Mouse (Mus musculus): ENCODE data around the gene Ranbp17. TPM values are rescaled to one million over a fixed set of nuclear protein-coding genes. Genes with fewer than 3 reads are reported as not detected.
A peak's percentile ranks its signal among the peaks of the same experiment; 100 is the strongest.
"Not testable (repeated sequence)": the region's sequence is repeated elsewhere in the genome, so short reads cannot be mapped to it uniquely, and the experiment has no call there.

Ranbp17 gene
- polyA plus RNA-seq, 1 experiment: not detected

GRCm38 (mm10) chr11:33529576-33529975 lies 16.0 kb upstream of the Ranbp17 start:
- Histone ChIP-seq H3K4me1 (ENCODE audit: control insufficient read depth, insufficient read depth, low read length) (no peaks in the 10 kb centered on the region), H3K4me3 (ENCODE audit: insufficient read depth, low read length) (no peak overlapping the region), H3K27ac (ENCODE audit: insufficient read depth, low read depth, low read length) (no peak overlapping the region)
- TF ChIP-seq POLR2A (IDR thresholded peaks at IDR 0.05; ENCODE audit: borderline replicate concordance, low read depth, low read length) (no peak), CTCF (IDR thresholded peaks at IDR 0.05; ENCODE audit: low read depth, low read length) (no peak)

GRCm38 (mm10) chr11:33512854-33513375 lies 631 bp downstream of the Ranbp17 start:
- Histone ChIP-seq H3K27ac (ENCODE audit: insufficient read depth, low read depth, low read length) (no peak overlapping the region), H3K4me1 (ENCODE audit: control insufficient read depth, insufficient read depth, low read length) (no peaks in the 10 kb centered on the region), H3K4me3 (ENCODE audit: insufficient read depth, low read length) (peak overlapping the region; percentile 53)
- no peak for TF ChIP-seq CTCF (IDR thresholded peaks at IDR 0.05; ENCODE audit: low read depth, low read length)
- no peak for TF ChIP-seq POLR2A (IDR thresholded peaks at IDR 0.05; ENCODE audit: borderline replicate concordance, low read depth, low read length)

GRCm38 (mm10) chr11:33509401-33509800 lies 4.1 kb downstream of the Ranbp17 start:
- no peaks in the 10 kb centered on the region for H3K4me1 ChIP-seq (ENCODE audit: control insufficient read depth, insufficient read depth, low read length)
- H3K4me3 ChIP-seq (ENCODE audit: insufficient read depth, low read length): no peak overlapping the region
- TF ChIP-seq POLR2A (IDR thresholded peaks at IDR 0.05; ENCODE audit: borderline replicate concordance, low read depth, low read length) (no peak), CTCF (IDR thresholded peaks at IDR 0.05; ENCODE audit: low read depth, low read length) (no peak)
- H3K27ac ChIP-seq (ENCODE audit: insufficient read depth, low read depth, low read length): no peak overlapping the region

- no peak overlapping the region for H3K27ac ChIP-seq (ENCODE audit: insufficient read depth, low read depth, low read length)
- no peak overlapping the region for H3K4me3 ChIP-seq (ENCODE audit: insufficient read depth, low read length)
- TF ChIP-seq CTCF (IDR thresholded peaks at IDR 0.05; ENCODE audit: low read depth, low read length): no peak
- TF ChIP-seq POLR2A (IDR thresholded peaks at IDR 0.05; ENCODE audit: borderline replicate concordance, low read depth, low read length): no peak
- H3K4me1 ChIP-seq (ENCODE audit: control insufficient read depth, insufficient read depth, low read length): no peaks in the 10 kb centered on the region
Measured at GRCm38 (mm10) chr11:33485746-33486145, 27.8 kb downstream of the Ranbp17 start.

- no peaks in the 10 kb centered on the region for H3K4me1 ChIP-seq (ENCODE audit: control insufficient read depth, insufficient read depth, low read length)
- H3K4me3 ChIP-seq (ENCODE audit: insufficient read depth, low read length): no peak overlapping the region
- no peak overlapping the region for H3K27ac ChIP-seq (ENCODE audit: insufficient read depth, low read depth, low read length)
- TF ChIP-seq CTCF (IDR thresholded peaks at IDR 0.05; ENCODE audit: low read depth, low read length) (no peak), POLR2A (IDR thresholded peaks at IDR 0.05; ENCODE audit: borderline replicate concordance, low read depth, low read length) (no peak)
Measured at GRCm38 (mm10) chr11:33480410-33480809, 33.1 kb downstream of the Ranbp17 start.

- TF ChIP-seq POLR2A (IDR thresholded peaks at IDR 0.05; ENCODE audit: borderline replicate concordance, low read depth, low read length) (no peak), CTCF (IDR thresholded peaks at IDR 0.05; ENCODE audit: low read depth, low read length) (no peak)
- Histone ChIP-seq H3K4me3 (ENCODE audit: insufficient read depth, low read length) (no peak overlapping the region), H3K27ac (ENCODE audit: insufficient read depth, low read depth, low read length) (no peak overlapping the region)
Measured at GRCm38 (mm10) chr11:33479209-33479608, 34.3 kb downstream of the Ranbp17 start.

GRCm38 (mm10) chr11:33476634-33477033 lies 36.9 kb downstream of the Ranbp17 start:
- H3K4me1 ChIP-seq (ENCODE audit: control insufficient read depth, insufficient read depth, low read length): no peaks in the 10 kb centered on the region
- no peak overlapping the region for H3K4me3 ChIP-seq (ENCODE audit: insufficient read depth, low read length)
- no peak for TF ChIP-seq POLR2A (IDR thresholded peaks at IDR 0.05; ENCODE audit: borderline replicate concordance, low read depth, low read length)
- TF ChIP-seq CTCF (IDR thresholded peaks at IDR 0.05; ENCODE audit: low read depth, low read length): no peak
- no peak overlapping the region for H3K27ac ChIP-seq (ENCODE audit: insufficient read depth, low read depth, low read length)

More at GRCm38 (mm10) chr11:33479209-33479608, 34.3 kb downstream of the Ranbp17 start:
- H3K4me1 ChIP-seq (ENCODE audit: control insufficient read depth, insufficient read depth, low read length): no peaks in the 10 kb centered on the region

- TF ChIP-seq CTCF (IDR thresholded peaks at IDR 0.05; ENCODE audit: low read depth, low read length) (no peak), POLR2A (IDR thresholded peaks at IDR 0.05; ENCODE audit: borderline replicate concordance, low read depth, low read length) (no peak)
- no peak overlapping the region for H3K4me3 ChIP-seq (ENCODE audit: insufficient read depth, low read length)
- H3K4me1 ChIP-seq (ENCODE audit: control insufficient read depth, insufficient read depth, low read length): no peaks in the 10 kb centered on the region
- H3K27ac ChIP-seq (ENCODE audit: insufficient read depth, low read depth, low read length): no peak overlapping the region
Measured at GRCm38 (mm10) chr11:33461172-33461571, 52.4 kb downstream of the Ranbp17 start.

GRCm38 (mm10) chr11:33454069-33454468 lies 59.5 kb downstream of the Ranbp17 start:
- no peak for TF ChIP-seq POLR2A (IDR thresholded peaks at IDR 0.05; ENCODE audit: borderline replicate concordance, low read depth, low read length)
- no peak for TF ChIP-seq CTCF (IDR thresholded peaks at IDR 0.05; ENCODE audit: low read depth, low read length)
- Histone ChIP-seq H3K4me3 (ENCODE audit: insufficient read depth, low read length) (no peak overlapping the region), H3K4me1 (ENCODE audit: control insufficient read depth, insufficient read depth, low read length) (no peaks in the 10 kb centered on the region), H3K27ac (ENCODE audit: insufficient read depth, low read depth, low read length) (no peak overlapping the region)

- no peak for TF ChIP-seq CTCF (IDR thresholded peaks at IDR 0.05; ENCODE audit: low read depth, low read length)
- no peaks in the 10 kb centered on the region for H3K4me1 ChIP-seq (ENCODE audit: control insufficient read depth, insufficient read depth, low read length)
- H3K27ac ChIP-seq (ENCODE audit: insufficient read depth, low read depth, low read length): no peak overlapping the region
- H3K4me3 ChIP-seq (ENCODE audit: insufficient read depth, low read length): no peak overlapping the region
Measured at GRCm38 (mm10) chr11:33433813-33434212, 79.7 kb downstream of the Ranbp17 start.

GRCm38 (mm10) chr11:33428238-33428637 lies 85.3 kb downstream of the Ranbp17 start:
- H3K4me3 ChIP-seq (ENCODE audit: insufficient read depth, low read length); H3K27ac ChIP-seq (ENCODE audit: insufficient read depth, low read depth, low read length); H3K4me1 ChIP-seq (ENCODE audit: control insufficient read depth, insufficient read depth, low read length): not testable (repeated sequence)

GRCm38 (mm10) chr11:33427789-33428188 lies 85.8 kb downstream of the Ranbp17 start:
- H3K4me3 ChIP-seq (ENCODE audit: insufficient read depth, low read length); H3K4me1 ChIP-seq (ENCODE audit: control insufficient read depth, insufficient read depth, low read length); H3K27ac ChIP-seq (ENCODE audit: insufficient read depth, low read depth, low read length): not testable (repeated sequence)
